7 mouse cellular contexts compared by ENCODE assay signal in genomic region chr11:121548996-121549842, GRCm38 (mm10). TPM values are rescaled to one million over a fixed set of nuclear protein-coding genes. Genes with fewer than 3 reads are reported as not detected.
DNase-seq lines count a peak whose midpoint lies in the region; ATAC-seq and TF ChIP-seq lines count a peak whose summit lies in the region.

No protein-coding gene starts in this region.

- no peaks in the 10 kb centered on the region for H3K27me3 ChIP-seq in G1E (ENCODE audit: insufficient read depth, low read length)
- H3K27me3 ChIP-seq in forebrain, embryonic 14.5 days (replicated peaks; ENCODE audit: control insufficient read depth, insufficient read depth, low read length) = no peaks in the 10 kb centered on the region
- no peaks in the 10 kb centered on the region for H3K27me3 ChIP-seq in kidney, postnatal 0 days (ENCODE audit: insufficient read depth, low read length)
- no peaks in the 10 kb centered on the region for H3K27me3 ChIP-seq in midbrain, embryonic 10.5 days (ENCODE audit: low read depth, poor library complexity, severe bottlenecking)

- 0 out of 2 replicates have a peak, but pooled peaks have one; percentile 6 for ATAC-seq in G1E (ENCODE audit: extremely low read depth, insufficient number of reproducible peaks, low FRiP score, poor library complexity, severe bottlenecking)
- ATAC-seq in forebrain, embryonic 14.5 days = peak; percentile 64
- ATAC-seq in kidney, postnatal 0 days (replicated peaks; ENCODE audit: low FRiP score, low read depth) = no peak

- H3K9me3 ChIP-seq in G1E (replicated peaks) = no peaks in the 10 kb centered on the region
- no peaks in the 10 kb centered on the region for H3K9me3 ChIP-seq in forebrain, embryonic 14.5 days (replicated peaks; ENCODE audit: control insufficient read depth, low read length)
- H3K9me3 ChIP-seq in kidney, postnatal 0 days (replicated peaks; ENCODE audit: low read length) = no peaks in the 10 kb centered on the region
- H3K9me3 ChIP-seq in midbrain, embryonic 10.5 days (replicated peaks) = no peaks in the 10 kb centered on the region

- H3K36me3 ChIP-seq in G1E (replicated peaks) = peaks cover 44% of the 10 kb centered on the region
- no peaks in the 10 kb centered on the region for H3K36me3 ChIP-seq in forebrain, embryonic 14.5 days (ENCODE audit: control insufficient read depth, insufficient read depth, low read length)
- no peaks in the 10 kb centered on the region for H3K36me3 ChIP-seq in kidney, postnatal 0 days (ENCODE audit: insufficient read depth, low read length)
- no peaks in the 10 kb centered on the region for H3K36me3 ChIP-seq in midbrain, embryonic 10.5 days

- 66% methylated on average over 12 of the region's 12 CpGs for WGBS in forebrain, embryonic 14.5 days
- WGBS in kidney, postnatal 0 days = 60% methylated on average over 12 of the region's 12 CpGs
- WGBS in midbrain, embryonic 10.5 days = 75% methylated on average over 12 of the region's 12 CpGs

- no peak overlapping the region for H3K4me2 ChIP-seq in forebrain, embryonic 14.5 days (ENCODE audit: low read length)
- no peak overlapping the region for H3K4me2 ChIP-seq in kidney, postnatal 0 days (ENCODE audit: low read length)

- peaks cover 87% of the 10 kb centered on the region for H3K4me1 ChIP-seq in G1E (ENCODE audit: insufficient read depth, low read depth, low read length)
- peaks cover 24% of the 10 kb centered on the region for H3K4me1 ChIP-seq in forebrain, embryonic 14.5 days (ENCODE audit: control insufficient read depth, insufficient read depth, low read length)
- peaks cover 35% of the 10 kb centered on the region for H3K4me1 ChIP-seq in kidney, postnatal 0 days (replicated peaks; ENCODE audit: insufficient read depth, low read length)
- peaks cover 33% of the 10 kb centered on the region for H3K4me1 ChIP-seq in midbrain, embryonic 10.5 days

- no peak for TF ChIP-seq CTCF in G1E (IDR thresholded peaks at IDR 0.05; ENCODE audit: low read depth, low read length)
- no peak for TF ChIP-seq CTCF in kidney, postnatal 0 days (IDR thresholded peaks at IDR 0.05; ENCODE audit: low read depth)

- H3K27ac ChIP-seq in forebrain, embryonic 14.5 days (ENCODE audit: low read depth, low read length) = peak overlapping the region; percentile 72; the same call in 1 of the 2 replicates
- peak overlapping the region; percentile 70 for H3K27ac ChIP-seq in kidney, postnatal 0 days
- peak overlapping the region; percentile 77 for H3K27ac ChIP-seq in midbrain, embryonic 10.5 days (replicated peaks)

- no peak overlapping the region for H3K9ac ChIP-seq in forebrain, embryonic 14.5 days (ENCODE audit: low read length)
- no peak overlapping the region for H3K9ac ChIP-seq in kidney, postnatal 0 days (ENCODE audit: low read depth, low read length)

- DNase-seq in 3T3-L1 (ENCODE audit: low read depth, low spot score) = peak; percentile 24
- no peak for DNase-seq in G1E (ENCODE audit: low spot score)
- peak; percentile 69 for DNase-seq in forebrain, embryonic 14.5 days (ENCODE audit: low spot score)
- peak; percentile 71 for DNase-seq in kidney, postnatal 0 days (ENCODE audit: low spot score)
- DNase-seq in midbrain, embryonic 10.5 days (ENCODE audit: low spot score) = peak; percentile 18
- no peak for DNase-seq in testis, postnatal 14 days (ENCODE audit: low spot score)
- DNase-seq in yolk sac, embryonic 10.5 days (ENCODE audit: low spot score) = no peak

- peak overlapping the region; percentile 31; the same call in 1 of the 2 replicates for H3K4me3 ChIP-seq in G1E (ENCODE audit: low read depth, low read length)
- H3K4me3 ChIP-seq in forebrain, embryonic 14.5 days (ENCODE audit: low read depth, low read length) = no peak overlapping the region
- no peak overlapping the region for H3K4me3 ChIP-seq in kidney, postnatal 0 days (replicated peaks; ENCODE audit: low read depth, low read length)
- no peak overlapping the region for H3K4me3 ChIP-seq in midbrain, embryonic 10.5 days

RNA-seq across cellular contexts. Expression of gene Zfp750, which starts 30.1 kb away (rescaled TPM):
- 0.63 TPM in 1 of 2 replicates, not detected in the other for total RNA-seq in G1E (2014; fragmentation: Nextera tagmentation)
- 0.05 and 0.06 TPM in 2 replicates for total RNA-seq in G1E (2017)
- 0.03 and 0.04 TPM in 2 replicates for polyA plus RNA-seq in G1E (2012)
- 0.09 TPM in 1 of 2 replicates, not detected in the other for polyA plus RNA-seq in forebrain, embryonic 14.5 days (2014; fragmentation: Nextera tagmentation; extraction: Ambion mirVana)
- polyA plus RNA-seq in kidney, postnatal 0 days (2015; fragmentation: Nextera tagmentation; extraction: Ambion mirVana) = 0.98 and 1.3 TPM in 2 replicates
- polyA plus RNA-seq in midbrain, embryonic 10.5 days (2016; fragmentation: Nextera tagmentation; extraction: Ambion mirVana) = 0.46 and 0.67 TPM in 2 replicates

Comparison
In these comparisons a context has a peak if more than half of its experiments do, and no peak if none do; other contexts are left out.
1. DNase-seq: peak in 3T3-L1 (single experiment), forebrain, embryonic 14.5 days (single experiment), kidney, postnatal 0 days (single experiment) and midbrain, embryonic 10.5 days (single experiment); none in G1E (single experiment), testis, postnatal 14 days (single experiment) and yolk sac, embryonic 10.5 days (single experiment).
2. Peak in every context shown above with its lines, with median percentiles within 50 percentile points of each other: H3K27ac ChIP-seq.